Mouse (Mus musculus) erythroblast, embryonic 14.5 days (primary cell): Measurements from ENCODE around the gene C1qa.

Source experiments
- GATA1 ChIP-seq: IDR thresholded peaks from 2 replicates; pipeline ENCODE4 v1.6.1; 2012; ENCODE audit warnings: low read length, inconsistent platforms, mixed read lengths
- TAL1 ChIP-seq: IDR thresholded peaks from 3 replicates; pipeline ENCODE4 v1.6.1; 2012; ENCODE audit warnings: low read length, inconsistent platforms, mixed read lengths

DNA sequence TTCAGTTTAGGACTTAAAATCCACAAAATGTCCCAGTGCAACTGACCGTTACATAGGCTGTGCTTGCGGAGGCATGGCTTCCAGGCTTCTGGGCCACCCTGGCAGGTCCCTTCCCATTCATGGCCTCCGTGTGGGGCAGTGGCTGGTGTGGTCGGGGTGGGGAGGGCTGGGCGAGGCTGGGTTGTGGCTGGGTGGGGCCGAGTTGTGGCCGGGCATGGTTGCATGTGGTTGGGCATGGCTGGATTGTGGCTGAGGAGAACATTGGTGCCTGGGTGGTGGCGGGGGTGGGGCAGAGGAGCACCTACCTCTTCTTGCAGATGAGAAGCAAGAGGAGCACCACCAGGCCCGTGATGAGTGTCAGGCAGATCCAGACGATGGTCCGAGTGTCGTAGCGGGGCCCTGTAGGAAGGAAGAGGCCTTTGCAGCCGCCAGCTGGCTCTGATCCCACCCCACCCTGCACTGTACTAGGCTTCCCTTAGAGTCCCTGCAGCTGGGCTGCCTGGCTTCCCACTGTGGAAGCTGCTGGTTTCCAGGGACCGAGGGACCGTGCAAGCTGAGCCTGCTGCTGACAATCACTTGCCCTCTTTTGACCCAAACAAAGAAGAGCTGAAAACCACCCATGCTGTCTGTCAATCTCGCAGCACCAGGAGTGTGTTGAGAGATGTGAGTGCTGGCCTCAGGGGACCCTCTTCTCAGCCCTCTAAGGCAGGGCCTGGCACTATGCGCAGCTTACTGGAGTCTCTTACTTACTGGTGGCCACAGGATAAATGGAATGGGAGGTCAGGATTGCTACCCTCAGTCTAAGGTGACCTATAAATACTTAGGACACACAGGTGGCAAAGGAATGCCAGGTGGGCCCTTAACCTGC, 36.4 kb upstream of the C1qa start:
- no peak for TF ChIP-seq TAL1
- no peak for TF ChIP-seq GATA1
